Mouse (Mus musculus) E14TG2a.4 (cell line): ENCODE data around the gene Rfx3.

Experiments used
- H3K27me3 ChIP-seq: 2 replicates; pipeline ENCODE4 v1.6.1; 2014; ENCODE audit warnings: low read length, control low read depth; ENCODE audit not compliant: insufficient read depth
- H3K36me3 ChIP-seq: 2 replicates; pipeline ENCODE4 v1.6.1; 2014; ENCODE audit warnings: low read length, control low read depth; ENCODE audit not compliant: insufficient read depth
- H3K4me1 ChIP-seq: replicated peaks from 2 replicates; pipeline ENCODE4 v1.6.1; 2014; ENCODE audit warnings: low read depth, low read length, control low read depth
- H3K4me3 ChIP-seq: replicated peaks from 2 replicates; pipeline ENCODE4 v1.5.1; 2014; ENCODE audit warnings: mild to moderate bottlenecking, low read length
- H3K9me3 ChIP-seq: 2 replicates; pipeline ENCODE4 v1.6.1; 2014; ENCODE audit warnings: low read length, control low read depth
- CTCF ChIP-seq: conservative IDR thresholded peaks from 2 replicates; pipeline ENCODE4 v1.5.1; 2014; ENCODE audit warnings: low read length
- NANOG ChIP-seq: IDR thresholded peaks from 2 replicates; pipeline ENCODE4 v1.6.1; 2014; ENCODE audit warnings: borderline replicate concordance, low read length, mixed read lengths
- POU5F1 ChIP-seq: IDR thresholded peaks from 2 replicates; pipeline ENCODE4 v1.6.1; 2014; ENCODE audit warnings: low read length, borderline replicate concordance

The Rfx3 gene

GRCm38 (mm10) chr19:27747301-27747700, 263.7 kb downstream of the Rfx3 start:
- no peak overlapping the region for H3K4me3 ChIP-seq
- no peaks in the 10 kb centered on the region for H3K27me3 ChIP-seq
- H3K4me1 ChIP-seq, result no peaks in the 10 kb centered on the region
- H3K36me3 ChIP-seq, result no peaks in the 10 kb centered on the region
- no peaks in the 10 kb centered on the region for H3K9me3 ChIP-seq
- TF ChIP-seq POU5F1 (no peak), CTCF (no peak), NANOG (no peak)

- peaks cover 18% of the 10 kb centered on the region for H3K9me3 ChIP-seq
- H3K4me3 ChIP-seq, result no peak overlapping the region
- no peaks in the 10 kb centered on the region for H3K36me3 ChIP-seq
- TF ChIP-seq CTCF, result no peak
- TF ChIP-seq POU5F1, result no peak
- no peak for TF ChIP-seq NANOG
- H3K4me1 ChIP-seq, result no peaks in the 10 kb centered on the region
- H3K27me3 ChIP-seq, result no peaks in the 10 kb centered on the region
Measured at GRCm38 (mm10) chr19:27738908-27739307, 272.1 kb downstream of the Rfx3 start.

- H3K27me3 ChIP-seq, result no peaks in the 10 kb centered on the region
- no peaks in the 10 kb centered on the region for H3K36me3 ChIP-seq
- TF ChIP-seq CTCF, result no peak
- no peak for TF ChIP-seq NANOG
- TF ChIP-seq POU5F1, result no peak
- no peak overlapping the region for H3K4me3 ChIP-seq
- peaks cover 18% of the 10 kb centered on the region for H3K9me3 ChIP-seq
- no peaks in the 10 kb centered on the region for H3K4me1 ChIP-seq
Measured at GRCm38 (mm10) chr19:27736571-27736970, 274.4 kb downstream of the Rfx3 start.

- H3K27me3 ChIP-seq, result no peaks in the 10 kb centered on the region
- H3K9me3 ChIP-seq, result peaks cover 5% of the 10 kb centered on the region; the same call in 1 of the 2 replicates
- TF ChIP-seq POU5F1, result no peak
- no peak for TF ChIP-seq CTCF
- TF ChIP-seq NANOG, result no peak
- H3K36me3 ChIP-seq, result no peaks in the 10 kb centered on the region
- no peak overlapping the region; the same call in 1 of the 2 replicates for H3K4me3 ChIP-seq
- no peaks in the 10 kb centered on the region for H3K4me1 ChIP-seq
Measured at GRCm38 (mm10) chr19:27718931-27719330, 292.0 kb downstream of the Rfx3 start.

- H3K27me3 ChIP-seq, result no peaks in the 10 kb centered on the region
- no peaks in the 10 kb centered on the region for H3K36me3 ChIP-seq
- H3K4me1 ChIP-seq, result no peaks in the 10 kb centered on the region
- H3K9me3 ChIP-seq, result no peaks in the 10 kb centered on the region; the same call in 1 of the 2 replicates
- H3K4me3 ChIP-seq, result no peak overlapping the region
- TF ChIP-seq NANOG (no peak), POU5F1 (no peak), CTCF (no peak)
Measured at GRCm38 (mm10) chr19:27716274-27716673, 294.7 kb downstream of the Rfx3 start.
